Mouse (Mus musculus) kidney, postnatal 14 days (tissue): ENCODE results near the gene Dennd1a.
A peak's percentile ranks its signal among the peaks of the same experiment; 100 is the strongest.

ENCODE experiments used
- DNase-seq: peaks from one replicate; pipeline ENCODE4 v3.0.0; 2022; ENCODE audit warnings: mixed read lengths

Dennd1a gene

GRCm38 (mm10) chr2:38028317-38028716 lies 258.9 kb downstream of the Dennd1a start:
- DNase-seq = no peak

- DNase-seq = no peak
These were observed 261.6 kb downstream of the Dennd1a start for GRCm38 (mm10) chr2:38025615-38026014.

GRCm38 (mm10) chr2:38023741-38024130 lies 263.5 kb downstream of the Dennd1a start:
- no peak for DNase-seq

GRCm38 (mm10) chr2:38023054-38023740 lies 264.0 kb downstream of the Dennd1a start:
- peak; percentile 42 for DNase-seq

GRCm38 (mm10) chr2:38021166-38021565 lies 266.0 kb downstream of the Dennd1a start:
- no peak for DNase-seq

GRCm38 (mm10) chr2:38014702-38015101 lies 272.5 kb downstream of the Dennd1a start:
- DNase-seq = no peak

GRCm38 (mm10) chr2:38013839-38014365 lies 273.3 kb downstream of the Dennd1a start:
- peak; percentile 74 for DNase-seq

- DNase-seq = no peak
These were observed 280.0 kb downstream of the Dennd1a start for GRCm38 (mm10) chr2:38007238-38007637.

GRCm38 (mm10) chr2:38003183-38003680 lies 284.0 kb downstream of the Dennd1a start:
- DNase-seq = no peak

GRCm38 (mm10) chr2:38001004-38001403 lies 286.2 kb downstream of the Dennd1a start:
- no peak for DNase-seq

- no peak for DNase-seq
These were observed 289.2 kb downstream of the Dennd1a start for GRCm38 (mm10) chr2:37997966-37998365.

- peak; percentile 15 for DNase-seq
These were observed 298.1 kb downstream of the Dennd1a start for GRCm38 (mm10) chr2:37989091-37989490.

- no peak for DNase-seq
These were observed 298.9 kb downstream of the Dennd1a start for GRCm38 (mm10) chr2:37988301-37988700.

- peak; percentile 38 for DNase-seq
These were observed 301.4 kb downstream of the Dennd1a start for GRCm38 (mm10) chr2:37985690-37986222.

- DNase-seq = no peak
These were observed 304.5 kb downstream of the Dennd1a start for GRCm38 (mm10) chr2:37982714-37983113.

GRCm38 (mm10) chr2:37981562-37982403 lies 305.4 kb downstream of the Dennd1a start:
- DNase-seq = no peak

GRCm38 (mm10) chr2:37974201-37974600 lies 313.0 kb downstream of the Dennd1a start:
- no peak for DNase-seq

- DNase-seq = no peak
These were observed 314.6 kb downstream of the Dennd1a start for GRCm38 (mm10) chr2:37972621-37973020.

GRCm38 (mm10) chr2:37971726-37972125 lies 315.5 kb downstream of the Dennd1a start:
- DNase-seq = no peak

GRCm38 (mm10) chr2:37969713-37970485 lies 317.3 kb downstream of the Dennd1a start:
- DNase-seq = peak; percentile 52

GRCm38 (mm10) chr2:37964534-37964933 lies 322.7 kb downstream of the Dennd1a start:
- no peak for DNase-seq

- peak; percentile 35 for DNase-seq
These were observed 323.8 kb downstream of the Dennd1a start for GRCm38 (mm10) chr2:37963362-37963761.

- no peak for DNase-seq
These were observed 338.8 kb downstream of the Dennd1a start for GRCm38 (mm10) chr2:37948424-37948823.
